Mouse (Mus musculus): ENCODE results near the gene Stard7. TPM values are rescaled to one million over a fixed set of nuclear protein-coding genes. Genes with fewer than 3 reads are reported as not detected.
"Not testable (repeated sequence)": the region's sequence is repeated elsewhere in the genome, so short reads cannot be mapped to it uniquely, and the experiment has no call there.

Stard7 gene
- polyA plus RNA-seq, 1 experiment from 2014 or later = 103 TPM

DNA sequence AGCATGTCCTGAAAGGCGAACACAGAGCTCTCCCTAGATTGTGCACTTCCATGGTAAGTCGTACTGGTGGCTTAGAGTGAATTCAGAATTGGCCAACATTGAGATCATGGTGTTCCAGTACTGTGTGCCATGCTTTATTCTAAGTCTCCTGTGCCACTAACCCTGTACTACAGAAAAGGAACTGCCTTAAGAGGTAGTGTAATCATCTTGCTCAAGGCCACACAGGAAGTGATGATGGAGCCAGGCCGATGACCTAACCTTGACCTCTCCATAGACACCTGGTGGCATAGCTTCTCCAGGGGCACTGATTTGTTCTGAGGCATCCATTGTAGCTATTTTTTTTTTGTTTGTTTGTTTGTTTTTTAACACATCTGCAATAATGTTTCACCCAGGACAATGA, 31.9 kb downstream of the Stard7 start:
- Histone ChIP-seq H3K9me3 (ENCODE audit: control insufficient read depth, low read length) (no peaks in the 10 kb centered on the region), H3K9ac (replicated peaks; ENCODE audit: low read depth, low read length) (no peak overlapping the region), H3K4me1 (ENCODE audit: control insufficient read depth, insufficient read depth, low read length) (no peaks in the 10 kb centered on the region), H3K4me2 (ENCODE audit: low read depth, low read length) (no peak overlapping the region), H3K27me3 (ENCODE audit: control insufficient read depth, insufficient read depth, low read length) (no peaks in the 10 kb centered on the region), H3K27ac (ENCODE audit: low read depth, low read length) (no peak overlapping the region), H3K36me3 (ENCODE audit: control insufficient read depth, insufficient read depth, low read length) (peaks cover 39% of the 10 kb centered on the region), H3K4me3 (ENCODE audit: low read depth, low read length) (no peak overlapping the region)
- WGBS = 92% methylated on average over 3 of the region's 3 CpGs
- ATAC-seq (ENCODE audit: low read depth) = no peak

DNA sequence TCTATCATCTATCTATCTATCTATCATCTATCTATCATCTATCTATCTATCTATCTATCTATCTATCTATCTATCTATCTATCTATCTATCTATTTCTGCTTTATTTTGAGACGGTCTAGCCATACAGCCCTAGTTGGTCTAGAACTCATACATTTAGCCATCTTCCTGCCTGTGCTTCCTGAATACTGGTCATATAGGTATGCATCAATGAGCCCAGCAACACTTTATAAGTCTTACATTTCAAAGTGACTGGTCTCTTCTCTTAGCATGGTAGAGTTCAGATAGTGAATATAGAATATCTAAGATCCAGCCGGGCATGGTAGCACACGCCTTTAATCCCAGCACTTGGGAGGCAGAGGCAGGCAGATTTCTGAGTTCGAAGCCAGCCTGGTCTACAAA, 34.2 kb downstream of the Stard7 start:
- H3K4me1 ChIP-seq (ENCODE audit: control insufficient read depth, insufficient read depth, low read length); H3K27me3 ChIP-seq (ENCODE audit: control insufficient read depth, insufficient read depth, low read length); H3K27ac ChIP-seq (ENCODE audit: low read depth, low read length); H3K4me2 ChIP-seq (ENCODE audit: low read depth, low read length); H3K4me3 ChIP-seq (ENCODE audit: low read depth, low read length); ATAC-seq (ENCODE audit: low read depth); H3K9ac ChIP-seq (replicated peaks; ENCODE audit: low read depth, low read length); H3K9me3 ChIP-seq (ENCODE audit: control insufficient read depth, low read length): not testable (repeated sequence)
- H3K36me3 ChIP-seq (ENCODE audit: control insufficient read depth, insufficient read depth, low read length) = peaks cover 17% of the 10 kb centered on the region
- 97% methylated on average over 4 of the region's 4 CpGs for WGBS

DNA sequence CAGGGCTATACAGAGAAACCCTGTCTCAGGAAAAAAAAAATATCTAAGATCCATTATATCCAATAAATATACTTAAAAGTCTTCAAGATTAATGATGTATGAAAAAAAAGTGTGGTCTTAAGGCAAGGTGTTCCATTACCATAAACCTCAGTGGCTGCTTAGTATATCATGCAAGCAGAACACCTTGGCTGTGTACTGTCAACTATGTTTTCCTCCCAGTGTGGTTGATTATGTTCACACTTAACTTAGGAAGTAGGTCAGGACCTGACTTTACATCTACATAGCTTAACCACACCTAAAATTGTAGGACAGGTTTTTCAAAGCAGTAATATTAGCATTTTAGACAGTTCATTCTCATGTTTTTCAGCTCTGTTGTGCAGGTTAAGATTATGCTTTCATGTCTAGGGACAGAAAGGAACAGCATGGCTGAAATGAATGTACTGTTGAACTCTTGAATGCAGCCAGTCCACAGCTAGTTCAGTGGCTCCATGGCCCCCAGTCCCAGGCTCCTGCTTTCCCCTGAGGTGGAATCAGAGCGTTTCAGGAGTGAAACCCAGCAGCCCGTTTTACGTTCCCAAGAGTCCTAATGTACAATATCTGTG, 34.7 kb downstream of the Stard7 start:
- no peak overlapping the region for H3K27ac ChIP-seq (ENCODE audit: low read depth, low read length)
- no peak for ATAC-seq (ENCODE audit: low read depth)
- H3K4me2 ChIP-seq (ENCODE audit: low read depth, low read length) = no peak overlapping the region
- no peak overlapping the region for H3K9ac ChIP-seq (replicated peaks; ENCODE audit: low read depth, low read length)
- H3K4me1 ChIP-seq (ENCODE audit: control insufficient read depth, insufficient read depth, low read length) = no peaks in the 10 kb centered on the region
- H3K4me3 ChIP-seq (ENCODE audit: low read depth, low read length) = no peak overlapping the region
- WGBS = 88% methylated on average over 3 of the region's 3 CpGs
- H3K9me3 ChIP-seq (ENCODE audit: control insufficient read depth, low read length) = no peaks in the 10 kb centered on the region
- H3K36me3 ChIP-seq (ENCODE audit: control insufficient read depth, insufficient read depth, low read length) = peaks cover 14% of the 10 kb centered on the region
- H3K27me3 ChIP-seq (ENCODE audit: control insufficient read depth, insufficient read depth, low read length) = no peaks in the 10 kb centered on the region

DNA sequence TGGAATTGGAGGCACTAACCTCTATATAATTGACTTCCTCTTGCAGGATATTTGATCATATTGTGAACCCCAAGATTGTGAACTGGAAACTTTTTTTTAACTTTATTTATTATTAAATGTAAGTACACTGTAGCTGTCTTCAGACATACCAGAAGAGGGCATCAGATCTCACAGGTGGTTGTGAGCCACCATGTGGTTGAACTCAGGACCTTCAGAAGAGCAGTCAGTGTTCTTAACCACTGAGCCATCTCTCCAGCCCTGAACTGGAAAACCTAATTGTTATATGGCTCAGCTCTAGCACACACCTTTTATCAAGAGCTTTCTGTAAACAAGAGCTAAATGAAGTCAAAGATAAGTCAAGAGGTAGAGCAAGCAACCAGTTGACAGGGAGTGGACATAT, 36.1 kb downstream of the Stard7 start:
- ATAC-seq (ENCODE audit: low read depth) = no peak

DNA sequence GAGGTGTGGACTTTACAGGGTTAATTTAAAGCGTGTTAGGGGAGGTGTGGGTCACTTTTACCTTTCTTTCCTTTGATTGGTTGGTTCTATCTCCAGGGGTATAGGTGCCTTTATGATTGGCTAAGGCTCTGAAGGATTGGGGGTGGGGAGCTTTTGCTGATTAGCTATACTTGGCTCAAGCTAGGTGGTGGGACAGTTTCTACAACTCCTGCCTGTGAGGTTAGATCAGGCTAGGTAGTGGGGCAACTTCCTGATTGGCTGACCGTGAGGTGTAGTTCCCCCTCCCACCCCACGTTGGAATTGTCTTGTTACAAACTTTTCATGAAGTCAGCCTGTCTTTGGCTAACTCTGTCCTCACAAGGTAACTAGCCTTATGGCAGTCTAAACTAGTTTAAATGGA, 37.2 kb downstream of the Stard7 start:
- H3K27ac ChIP-seq (ENCODE audit: low read depth, low read length) = no peak overlapping the region

More for the DNA sequence above, 36.1 kb downstream of the Stard7 start:
- Histone ChIP-seq H3K27ac (ENCODE audit: low read depth, low read length) (no peak overlapping the region), H3K9me3 (ENCODE audit: control insufficient read depth, low read length) (no peaks in the 10 kb centered on the region), H3K27me3 (ENCODE audit: control insufficient read depth, insufficient read depth, low read length) (no peaks in the 10 kb centered on the region), H3K4me2 (ENCODE audit: low read depth, low read length) (no peak overlapping the region), H3K36me3 (ENCODE audit: control insufficient read depth, insufficient read depth, low read length) (peaks cover 2% of the 10 kb centered on the region; the same call in 1 of the 2 replicates), H3K9ac (replicated peaks; ENCODE audit: low read depth, low read length) (no peak overlapping the region), H3K4me3 (ENCODE audit: low read depth, low read length) (no peak overlapping the region), H3K4me1 (ENCODE audit: control insufficient read depth, insufficient read depth, low read length) (no peaks in the 10 kb centered on the region)

DNA sequence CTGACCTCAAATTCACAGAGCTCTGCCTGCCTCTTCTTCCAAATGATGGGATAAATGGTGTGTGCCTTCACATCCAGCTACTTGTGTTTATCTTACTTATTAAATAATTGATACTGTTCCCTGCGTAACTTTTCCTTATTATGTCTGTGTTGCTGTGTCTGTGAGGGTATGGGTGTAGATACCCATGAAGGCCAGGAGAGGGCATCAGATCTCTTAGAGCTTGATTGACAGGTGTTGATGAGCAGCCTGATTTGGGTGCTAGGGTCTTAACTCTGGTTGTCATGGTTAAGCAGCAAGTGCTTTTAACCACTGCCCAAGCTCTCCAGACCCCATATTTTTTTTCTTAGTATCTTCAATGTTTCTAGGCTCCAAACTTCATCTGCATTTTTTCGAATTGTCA, 38.6 kb downstream of the Stard7 start:
- Histone ChIP-seq H3K9ac (replicated peaks; ENCODE audit: low read depth, low read length) (no peak overlapping the region), H3K27ac (ENCODE audit: low read depth, low read length) (no peak overlapping the region), H3K27me3 (ENCODE audit: control insufficient read depth, insufficient read depth, low read length) (no peaks in the 10 kb centered on the region), H3K4me2 (ENCODE audit: low read depth, low read length) (no peak overlapping the region), H3K4me1 (ENCODE audit: control insufficient read depth, insufficient read depth, low read length) (no peaks in the 10 kb centered on the region), H3K9me3 (ENCODE audit: control insufficient read depth, low read length) (no peaks in the 10 kb centered on the region), H3K36me3 (ENCODE audit: control insufficient read depth, insufficient read depth, low read length) (no peaks in the 10 kb centered on the region), H3K4me3 (ENCODE audit: low read depth, low read length) (no peak overlapping the region)
- no peak for ATAC-seq (ENCODE audit: low read depth)
- 93% methylated on average over 2 of the region's 2 CpGs for WGBS

More for the DNA sequence above, 37.2 kb downstream of the Stard7 start:
- no peak for ATAC-seq (ENCODE audit: low read depth)
- Histone ChIP-seq H3K4me2 (ENCODE audit: low read depth, low read length) (no peak overlapping the region), H3K9me3 (ENCODE audit: control insufficient read depth, low read length) (no peaks in the 10 kb centered on the region), H3K36me3 (ENCODE audit: control insufficient read depth, insufficient read depth, low read length) (no peaks in the 10 kb centered on the region), H3K4me3 (ENCODE audit: low read depth, low read length) (no peak overlapping the region), H3K9ac (replicated peaks; ENCODE audit: low read depth, low read length) (no peak overlapping the region), H3K4me1 (ENCODE audit: control insufficient read depth, insufficient read depth, low read length) (no peaks in the 10 kb centered on the region), H3K27me3 (ENCODE audit: control insufficient read depth, insufficient read depth, low read length) (no peaks in the 10 kb centered on the region)
- 50% methylated on average over 3 of the region's 3 CpGs for WGBS

DNA sequence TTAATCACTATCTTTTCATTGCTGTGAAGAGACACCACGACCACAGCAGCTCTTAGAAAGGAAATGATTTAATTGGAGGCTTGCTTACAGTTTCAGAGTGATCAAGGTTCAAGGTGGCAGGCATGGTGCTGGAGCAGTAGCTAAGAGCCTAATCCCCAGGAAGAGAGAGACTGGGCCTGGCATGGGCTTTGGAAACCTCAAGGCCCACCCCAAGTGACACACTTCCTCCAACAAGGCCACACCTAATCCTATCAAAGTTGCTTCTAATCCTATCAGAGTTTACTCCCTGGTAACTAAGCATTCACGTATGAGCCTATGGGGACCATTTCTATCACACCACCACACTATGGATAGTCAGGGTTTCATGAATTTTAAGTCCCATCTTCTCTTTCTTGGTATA, 40.2 kb downstream of the Stard7 start:
- Histone ChIP-seq H3K9me3 (ENCODE audit: control insufficient read depth, low read length) (no peaks in the 10 kb centered on the region), H3K27ac (ENCODE audit: low read depth, low read length) (no peak overlapping the region)
- 61% methylated on average over 2 of the region's 2 CpGs for WGBS

DNA sequence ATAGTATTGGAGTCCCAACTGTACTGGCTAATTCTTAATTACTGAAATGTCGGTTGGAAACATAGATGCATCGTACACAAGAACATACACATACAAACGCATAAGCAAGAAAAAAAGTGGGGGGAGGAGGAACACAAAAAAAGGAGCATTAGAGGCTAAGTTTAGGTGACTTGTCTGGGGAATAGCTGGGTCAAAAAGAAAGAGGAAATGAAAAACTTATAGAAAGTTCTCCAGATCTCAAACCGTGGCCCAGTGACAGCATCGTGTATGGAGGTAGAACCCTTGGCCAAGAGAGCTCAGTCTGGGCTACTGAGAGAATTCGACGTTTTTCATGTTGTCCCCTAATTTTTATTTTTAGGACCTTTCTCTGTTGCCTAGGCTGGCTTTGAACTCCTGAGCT, 40.7 kb downstream of the Stard7 start:
- H3K9ac ChIP-seq (replicated peaks; ENCODE audit: low read depth, low read length) = no peak overlapping the region
- 90% methylated on average over 7 of the region's 7 CpGs for WGBS

More for the DNA sequence above, 40.2 kb downstream of the Stard7 start:
- H3K4me2 ChIP-seq (ENCODE audit: low read depth, low read length) = no peak overlapping the region
- H3K36me3 ChIP-seq (ENCODE audit: control insufficient read depth, insufficient read depth, low read length) = no peaks in the 10 kb centered on the region
- H3K4me3 ChIP-seq (ENCODE audit: low read depth, low read length) = no peak overlapping the region
- no peaks in the 10 kb centered on the region for H3K4me1 ChIP-seq (ENCODE audit: control insufficient read depth, insufficient read depth, low read length)
- no peaks in the 10 kb centered on the region for H3K27me3 ChIP-seq (ENCODE audit: control insufficient read depth, insufficient read depth, low read length)
- no peak overlapping the region for H3K9ac ChIP-seq (replicated peaks; ENCODE audit: low read depth, low read length)
- ATAC-seq (ENCODE audit: low read depth) = no peak

DNA sequence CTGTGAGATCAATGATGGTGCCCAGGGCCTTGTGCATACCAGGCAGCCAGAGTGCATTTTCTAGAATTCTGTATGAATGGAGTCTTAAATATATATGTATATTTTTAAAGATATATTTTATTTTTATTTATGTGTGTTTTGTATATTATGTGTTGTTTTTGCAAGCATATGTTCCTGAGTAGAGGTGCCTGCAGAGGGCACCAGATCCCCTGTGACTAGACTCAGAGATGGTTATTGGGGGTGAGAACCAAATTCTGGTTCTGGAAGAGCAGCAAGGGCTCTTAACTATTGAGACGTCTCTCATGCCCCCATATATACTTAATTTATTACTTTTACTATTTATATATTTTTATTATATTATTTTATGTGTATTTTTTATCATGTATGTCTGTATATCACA, 41.2 kb downstream of the Stard7 start:
- WGBS = 90% methylated on average over 1 of the region's 1 CpGs
- H3K27me3 ChIP-seq (ENCODE audit: control insufficient read depth, insufficient read depth, low read length) = no peaks in the 10 kb centered on the region
- H3K9ac ChIP-seq (replicated peaks; ENCODE audit: low read depth, low read length) = no peak overlapping the region
- no peak overlapping the region for H3K4me3 ChIP-seq (ENCODE audit: low read depth, low read length)
- H3K36me3 ChIP-seq (ENCODE audit: control insufficient read depth, insufficient read depth, low read length) = no peaks in the 10 kb centered on the region
- no peak overlapping the region for H3K27ac ChIP-seq (ENCODE audit: low read depth, low read length)
- H3K4me2 ChIP-seq (ENCODE audit: low read depth, low read length) = no peak overlapping the region
- H3K9me3 ChIP-seq (ENCODE audit: control insufficient read depth, low read length) = no peaks in the 10 kb centered on the region
- no peaks in the 10 kb centered on the region for H3K4me1 ChIP-seq (ENCODE audit: control insufficient read depth, insufficient read depth, low read length)
- ATAC-seq (ENCODE audit: low read depth) = no peak

More for the DNA sequence above, 40.7 kb downstream of the Stard7 start:
- ATAC-seq (ENCODE audit: low read depth) = no peak
- H3K27me3 ChIP-seq (ENCODE audit: control insufficient read depth, insufficient read depth, low read length) = no peaks in the 10 kb centered on the region
- H3K4me1 ChIP-seq (ENCODE audit: control insufficient read depth, insufficient read depth, low read length) = no peaks in the 10 kb centered on the region
- no peaks in the 10 kb centered on the region for H3K9me3 ChIP-seq (ENCODE audit: control insufficient read depth, low read length)
- no peak overlapping the region for H3K27ac ChIP-seq (ENCODE audit: low read depth, low read length)
- no peaks in the 10 kb centered on the region for H3K36me3 ChIP-seq (ENCODE audit: control insufficient read depth, insufficient read depth, low read length)
- H3K4me2 ChIP-seq (ENCODE audit: low read depth, low read length) = no peak overlapping the region
- H3K4me3 ChIP-seq (ENCODE audit: low read depth, low read length) = no peak overlapping the region

Data from neural tube, embryonic 14.5 days (tissue).